Mouse (Mus musculus) stomach, embryonic 14.5 days (tissue): ENCODE results near the gene Emilin2. TPM values are rescaled to one million over a fixed set of nuclear protein-coding genes. Genes with fewer than 3 reads are reported as not detected.

Experiments
- ATAC-seq: fragments of 200-750 bp; cut with Nextera tagmentation; 2 replicates; pipeline ENCODE4 v1.8.0; 2017; ENCODE audit warnings: low read depth, moderate TSS enrichment; ENCODE audit not compliant: insufficient number of reproducible peaks, insufficient read depth, low FRiP score
- H3K27ac ChIP-seq: fragments of 300-500 bp; sonication (generic); 2 replicates; pipeline ENCODE4 v1.5.1; 2014; ENCODE audit warnings: mild to moderate bottlenecking, low read length, moderate library complexity, mixed read lengths
- H3K27me3 ChIP-seq: fragments of 300-500 bp; sonication (generic); 2 replicates; pipeline ENCODE4 v1.6.1; 2014; ENCODE audit warnings: low read length, control low read depth, mixed read lengths; ENCODE audit not compliant: control insufficient read depth, insufficient read depth
- H3K36me3 ChIP-seq: fragments of 300-500 bp; sonication (generic); 2 replicates; pipeline ENCODE4 v1.6.1; 2014; ENCODE audit warnings: mild to moderate bottlenecking, control low read depth, low read length, moderate library complexity, mixed read lengths; ENCODE audit not compliant: control insufficient read depth, insufficient read depth
- H3K4me1 ChIP-seq: fragments of 300-500 bp; sonication (generic); 2 replicates; pipeline ENCODE4 v1.6.1; 2014; ENCODE audit warnings: low read length, control low read depth, mixed read lengths; ENCODE audit not compliant: control insufficient read depth, insufficient read depth
- H3K4me2 ChIP-seq: fragments of 300-500 bp; sonication (generic); replicated peaks from 2 replicates; pipeline ENCODE4 v1.6.1; 2014; ENCODE audit warnings: low read depth, low read length, control low read depth
- H3K4me3 ChIP-seq: fragments of 300-500 bp; sonication (generic); 2 replicates; pipeline ENCODE4 v1.5.1; 2014; ENCODE audit warnings: low read depth, low read length, control low read depth
- H3K9ac ChIP-seq: fragments of 300-500 bp; sonication (generic); replicated peaks from 2 replicates; pipeline ENCODE4 v1.6.1; 2014; ENCODE audit warnings: low read depth, mild to moderate bottlenecking, control low read depth, low read length, moderate library complexity, mixed read lengths
- H3K9me3 ChIP-seq: fragments of 300-500 bp; sonication (generic); 2 replicates; pipeline ENCODE4 v1.6.1; 2016; ENCODE audit warnings: low read depth, low read length, control low read depth; ENCODE audit not compliant: control insufficient read depth
- WGBS: fragments of 180-500 bp; shearing (Covaris S2); extraction: QIAGEN DNeasy Blood & Tissue Kit; methylation state at CpG from one replicate; pipeline ENCODE4 v1.1.7; 2014; 5-methylcytosine and 5-hydroxymethylcytosine counted together
- polyA plus RNA-seq: library from polyadenylated mRNA; unstranded; fragments of >200 nt; fragmentation: Nextera tagmentation; extraction: Ambion mirVana; gene quantifications from 2 replicates; pipeline ENCODE4 v1.2.1, GENCODE M21; 2014

The Emilin2 gene
- polyA plus RNA-seq, 1 experiment from 2014 or later, result 1.5 TPM

GRCm38 (mm10) chr17:71284890-71285289 is 26.9 kb downstream of the Emilin2 start:
- no peak overlapping the region for H3K4me2 ChIP-seq
- 0 out of 2 replicates have a peak, but pooled peaks have one; percentile 39 for ATAC-seq
- H3K4me1 ChIP-seq, result peaks cover 8% of the 10 kb centered on the region
- H3K27me3 ChIP-seq, result no peaks in the 10 kb centered on the region
- H3K27ac ChIP-seq, result no peak overlapping the region
- 20% methylated on average over 6 of the region's 6 CpGs for WGBS
- no peaks in the 10 kb centered on the region for H3K36me3 ChIP-seq
- no peak overlapping the region for H3K9ac ChIP-seq
- H3K9me3 ChIP-seq, result no peaks in the 10 kb centered on the region
- no peak overlapping the region for H3K4me3 ChIP-seq

DNA sequence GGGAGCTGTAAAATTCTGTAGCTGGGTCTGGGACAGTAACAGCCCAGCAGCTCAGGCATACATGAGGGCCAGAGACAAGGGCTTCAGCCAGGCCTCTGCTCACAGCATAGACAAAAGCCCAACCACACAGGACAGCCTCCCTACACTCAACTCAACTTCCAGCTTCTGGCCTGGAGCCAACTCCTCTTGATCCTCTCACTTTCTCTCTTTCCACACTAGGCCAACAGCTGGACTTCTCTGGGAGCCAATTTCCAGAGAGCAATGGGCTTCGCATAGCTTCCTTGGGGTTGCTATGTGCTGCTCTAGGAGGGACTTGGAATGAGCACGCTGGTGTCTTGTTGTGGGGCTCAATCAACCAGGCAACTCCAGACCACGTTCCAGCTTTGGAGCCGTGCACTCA is 28.5 kb downstream of the Emilin2 start:
- peak; percentile 85 for ATAC-seq
- Histone ChIP-seq H3K9ac (no peak overlapping the region), H3K27me3 (no peaks in the 10 kb centered on the region), H3K4me3 (no peak overlapping the region), H3K9me3 (no peaks in the 10 kb centered on the region), H3K4me2 (no peak overlapping the region), H3K36me3 (no peaks in the 10 kb centered on the region), H3K4me1 (peaks cover 8% of the 10 kb centered on the region), H3K27ac (no peak overlapping the region)
- WGBS, result 65% methylated on average over 4 of the region's 4 CpGs

- ATAC-seq, result no peak
Measured at GRCm38 (mm10) chr17:71282716-71283115, 29.1 kb downstream of the Emilin2 start.

DNA sequence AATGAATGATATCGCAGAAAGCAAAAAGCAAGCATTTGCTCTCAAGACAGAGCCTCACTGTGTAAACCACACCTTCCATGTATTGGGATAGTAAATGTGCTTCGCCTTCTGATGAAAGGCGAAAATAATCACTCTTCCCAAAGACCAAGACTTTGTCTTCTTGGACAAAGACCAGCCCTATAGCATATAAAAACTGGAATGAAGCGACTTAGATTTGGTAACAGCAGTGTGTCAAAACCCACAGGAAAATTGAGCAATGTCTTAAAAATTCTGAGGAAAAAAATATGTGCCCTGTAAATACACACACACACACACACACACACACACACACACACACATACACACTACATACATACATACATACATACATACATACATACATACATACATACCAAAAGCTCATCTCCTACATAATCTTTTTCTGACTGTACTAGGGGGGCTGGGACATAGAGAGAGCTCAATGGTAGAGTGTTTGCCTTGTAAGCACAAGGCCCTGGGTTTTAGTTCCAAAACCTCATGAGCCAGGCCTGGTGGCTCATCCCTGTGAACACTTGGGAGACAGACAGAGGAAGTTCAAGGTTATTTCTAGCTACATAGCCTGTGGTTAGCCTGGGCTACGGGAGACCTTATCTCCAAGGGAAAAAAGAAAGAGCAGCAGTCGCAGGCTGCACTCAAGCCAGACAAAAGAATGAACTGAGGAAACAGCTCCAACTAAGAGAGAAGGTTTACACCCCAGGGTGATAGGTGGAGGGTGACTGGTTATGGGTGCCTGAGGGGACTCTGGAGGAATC is 33.9 kb downstream of the Emilin2 start:
- H3K4me1 ChIP-seq, result no peaks in the 10 kb centered on the region
- no peak for ATAC-seq
- 92% methylated on average over 6 of the region's 6 CpGs for WGBS

More at GRCm38 (mm10) chr17:71282716-71283115, 29.1 kb downstream of the Emilin2 start:
- Histone ChIP-seq H3K36me3 (no peaks in the 10 kb centered on the region), H3K9ac (no peak overlapping the region), H3K9me3 (no peaks in the 10 kb centered on the region), H3K4me1 (peaks cover 8% of the 10 kb centered on the region), H3K4me2 (no peak overlapping the region), H3K27ac (no peak overlapping the region), H3K27me3 (no peaks in the 10 kb centered on the region), H3K4me3 (no peak overlapping the region)
- WGBS, result 91% methylated on average over 9 of the region's 9 CpGs

GRCm38 (mm10) chr17:71276771-71277170 is 35.0 kb downstream of the Emilin2 start:
- Histone ChIP-seq H3K4me2 (no peak overlapping the region), H3K4me1 (no peaks in the 10 kb centered on the region), H3K36me3 (no peaks in the 10 kb centered on the region), H3K27ac (no peak overlapping the region), H3K9ac (no peak overlapping the region), H3K4me3 (no peak overlapping the region), H3K27me3 (no peaks in the 10 kb centered on the region), H3K9me3 (no peaks in the 10 kb centered on the region)
- no peak for ATAC-seq
- WGBS, result 83% methylated on average over 10 of the region's 10 CpGs

More for the DNA sequence above, 33.9 kb downstream of the Emilin2 start:
- H3K27me3 ChIP-seq, result no peaks in the 10 kb centered on the region
- H3K4me2 ChIP-seq, result no peak overlapping the region
- H3K9me3 ChIP-seq, result no peaks in the 10 kb centered on the region
- H3K9ac ChIP-seq, result no peak overlapping the region
- no peaks in the 10 kb centered on the region for H3K36me3 ChIP-seq
- no peak overlapping the region for H3K4me3 ChIP-seq
- H3K27ac ChIP-seq, result no peak overlapping the region

DNA sequence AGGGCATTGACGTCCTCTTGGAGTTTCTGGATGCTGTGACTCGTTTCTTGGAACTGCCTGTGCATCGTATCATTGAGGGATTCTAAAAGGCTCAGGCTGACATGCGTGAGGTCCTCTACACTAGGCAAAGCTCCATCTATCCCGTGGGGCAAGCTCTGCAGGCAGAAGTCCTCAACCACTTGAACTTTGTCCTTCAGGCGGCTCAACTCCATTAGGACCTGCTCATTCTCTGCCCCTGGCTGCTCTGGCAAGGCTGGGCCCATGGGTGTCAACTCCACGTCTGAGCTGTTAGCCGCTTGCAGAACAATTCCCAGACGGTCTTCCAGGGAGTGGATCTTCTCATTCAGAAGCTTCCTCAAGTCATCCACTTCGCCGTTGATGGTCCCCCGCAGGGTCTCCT is 37.9 kb downstream of the Emilin2 start:
- Histone ChIP-seq H3K27me3 (no peaks in the 10 kb centered on the region), H3K9me3 (no peaks in the 10 kb centered on the region), H3K4me1 (no peaks in the 10 kb centered on the region), H3K4me3 (no peak overlapping the region), H3K36me3 (no peaks in the 10 kb centered on the region), H3K27ac (no peak overlapping the region), H3K9ac (no peak overlapping the region), H3K4me2 (no peak overlapping the region)
- no peak for ATAC-seq
- WGBS, result 91% methylated on average over 12 of the region's 12 CpGs

GRCm38 (mm10) chr17:71268599-71268998 is 43.2 kb downstream of the Emilin2 start:
- no peak overlapping the region for H3K27ac ChIP-seq
- WGBS, result 74% methylated on average over 3 of the region's 3 CpGs
- no peak overlapping the region for H3K4me3 ChIP-seq
- H3K27me3 ChIP-seq, result no peaks in the 10 kb centered on the region
- H3K9ac ChIP-seq, result no peak overlapping the region
- H3K36me3 ChIP-seq, result no peaks in the 10 kb centered on the region
- H3K4me2 ChIP-seq, result no peak overlapping the region
- peak; percentile 75; the same call in 1 of the 2 replicates for ATAC-seq
- no peaks in the 10 kb centered on the region for H3K9me3 ChIP-seq
- H3K4me1 ChIP-seq, result no peaks in the 10 kb centered on the region

DNA sequence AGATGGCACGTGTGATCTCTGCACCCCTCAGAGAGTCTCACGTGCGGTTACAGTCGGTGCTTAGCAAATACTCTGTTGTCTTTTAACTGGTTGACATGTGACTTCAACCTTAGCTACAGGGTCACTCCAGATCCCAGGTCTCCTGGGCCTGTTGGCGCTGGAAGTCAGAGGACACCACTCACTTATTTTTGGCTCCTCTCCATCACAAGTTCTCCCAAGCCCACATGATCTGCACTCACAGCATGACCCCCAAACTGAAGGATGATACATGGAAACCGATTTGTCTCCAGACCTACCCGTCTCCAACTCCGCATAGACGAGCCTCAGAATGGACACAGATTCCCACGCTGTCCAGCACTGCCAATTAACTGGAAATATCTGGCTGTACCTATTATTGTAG is 43.6 kb downstream of the Emilin2 start:
- WGBS, result 88% methylated on average over 10 of the region's 10 CpGs
- H3K27ac ChIP-seq, result no peak overlapping the region
- no peak overlapping the region for H3K4me3 ChIP-seq
- no peaks in the 10 kb centered on the region for H3K4me1 ChIP-seq
- H3K9ac ChIP-seq, result no peak overlapping the region
- H3K27me3 ChIP-seq, result no peaks in the 10 kb centered on the region
- H3K4me2 ChIP-seq, result no peak overlapping the region
- no peaks in the 10 kb centered on the region for H3K9me3 ChIP-seq
- ATAC-seq, result no peak
- no peaks in the 10 kb centered on the region for H3K36me3 ChIP-seq

- Histone ChIP-seq H3K4me2 (no peak overlapping the region), H3K9me3 (no peaks in the 10 kb centered on the region), H3K9ac (no peak overlapping the region), H3K4me3 (no peak overlapping the region), H3K27me3 (no peaks in the 10 kb centered on the region), H3K36me3 (no peaks in the 10 kb centered on the region), H3K27ac (no peak overlapping the region), H3K4me1 (no peaks in the 10 kb centered on the region)
- WGBS, result 84% methylated on average over 8 of the region's 8 CpGs
- ATAC-seq, result no peak
Measured at GRCm38 (mm10) chr17:71267374-71267773, 44.4 kb downstream of the Emilin2 start.
